Mouse (Mus musculus) ES-Bruce4 (cell line): Measurements from ENCODE around the gene Jak2.

Experiments used
- CTCF ChIP-seq: IDR thresholded peaks from one replicate; pipeline ENCODE4 v1.8.1; 2011; ENCODE audit warnings: low read depth, low read length
- EP300 ChIP-seq: IDR thresholded peaks from 2 replicates; pipeline ENCODE4 v1.6.1; 2011; ENCODE audit warnings: low read depth, low read length; ENCODE audit not compliant: insufficient read depth
- POLR2A ChIP-seq: IDR thresholded peaks from one replicate; pipeline ENCODE4 v1.8.1; 2011; ENCODE audit warnings: low read length; ENCODE audit not compliant: insufficient read depth

GRCm38 (mm10) chr19:29205267-29205666 lies 46.4 kb upstream of the Jak2 start:
- no peak for TF ChIP-seq CTCF
- TF ChIP-seq EP300 = no peak
- no peak for TF ChIP-seq POLR2A
